Comparison of ENCODE assay signal across 25 mouse cellular contexts in genomic region chr13:58197981-58198640, GRCm38 (mm10). TPM values are rescaled to one million over a fixed set of nuclear protein-coding genes. Genes with fewer than 3 reads are reported as not detected.
A peak's percentile ranks its signal among the peaks of the same experiment; 100 is the strongest.
DNase-seq lines count a peak whose midpoint lies in the region; TF ChIP-seq lines count a peak whose summit lies in the region.
"Had no signal": no experiment of that assay in that cellular context is flagged by ENCODE, and none has a peak within 500 bp of the region (broad histone marks: within the 10 kb centered on the region; RNA-seq: fewer than 3 reads in every experiment).

No protein-coding gene starts in this region.

- TF ChIP-seq POLR2A in kidney, adult 2 months (IDR thresholded peaks at IDR 0.05; ENCODE audit: low read depth, low read length), result no peak
- TF ChIP-seq POLR2A in spleen, adult 2 months (IDR thresholded peaks at IDR 0.05; ENCODE audit: low read depth, low read length), result no peak

- H3K4me3 ChIP-seq in kidney, adult 2 months (ENCODE audit: insufficient read depth, low read depth, low read length), result no peak overlapping the region
- no peak overlapping the region for H3K4me3 ChIP-seq in spleen, adult 2 months (ENCODE audit: extremely low read depth, insufficient read depth, insufficient read length)
- H3K4me3 ChIP-seq: embryonic facial prominence, embryonic 12.5 days; hindbrain, embryonic 12.5 days; intestine, embryonic 15.5 days; limb, embryonic 12.5 days; liver, embryonic 13.5 days; neural tube, embryonic 15.5 days had no signal

- no peaks in the 10 kb centered on the region for H3K27me3 ChIP-seq in kidney, adult 2 months (replicated peaks; ENCODE audit: control insufficient read depth, insufficient read depth, low read length)
- H3K27me3 ChIP-seq in spleen, adult 2 months (ENCODE audit: control insufficient read depth, insufficient read depth, low read length), result no peaks in the 10 kb centered on the region
- no peaks in the 10 kb centered on the region for H3K27me3 ChIP-seq in splenic B cell, adult 2 months (ENCODE audit: control insufficient read depth, insufficient read depth, low read length, poor library complexity, severe bottlenecking)
- H3K27me3 ChIP-seq: embryonic facial prominence, embryonic 12.5 days; hindbrain, embryonic 12.5 days; intestine, embryonic 15.5 days; limb, embryonic 12.5 days; liver, embryonic 13.5 days; neural tube, embryonic 15.5 days had no signal

- H3K36me3 ChIP-seq in kidney, adult 2 months (ENCODE audit: control insufficient read depth, insufficient read depth, low read length), result 0 out of 2 replicates have a peak, but pooled peaks cover 2% of the 10 kb centered on the region
- H3K36me3 ChIP-seq in spleen, adult 2 months (ENCODE audit: control insufficient read depth, insufficient read depth, low read length), result peaks cover 16% of the 10 kb centered on the region
- peaks cover 7% of the 10 kb centered on the region for H3K36me3 ChIP-seq in splenic B cell, adult 2 months (ENCODE audit: control insufficient read depth, insufficient read depth, low read length, poor library complexity, severe bottlenecking)

- 56% methylated on average over 7 of the region's 7 CpGs for WGBS in kidney, adult 2 months
- WGBS in spleen, adult 2 months, result 41% methylated on average over 7 of the region's 7 CpGs

- TF ChIP-seq CTCF in kidney, adult 2 months (conservative IDR thresholded peaks at IDR 0.05; ENCODE audit: insufficient read depth, insufficient read length, low read depth, low read length), result no peak
- TF ChIP-seq CTCF in spleen, adult 2 months (IDR thresholded peaks at IDR 0.05; ENCODE audit: extremely low read depth, insufficient read depth, insufficient read length, insufficient replicate concordance), result no peak

- H3K27ac ChIP-seq in kidney, adult 2 months (ENCODE audit: insufficient read depth, low read depth, low read length), result no peak overlapping the region
- no peak overlapping the region for H3K27ac ChIP-seq in spleen, adult 2 months (ENCODE audit: insufficient read depth, low read length)
- H3K27ac ChIP-seq: embryonic facial prominence, embryonic 12.5 days; hindbrain, embryonic 12.5 days; hindbrain, postnatal 0 days; intestine, embryonic 15.5 days; limb, embryonic 12.5 days; liver, embryonic 13.5 days; macrophage; neural tube, embryonic 15.5 days had no signal

- peak; percentile 51 for DNase-seq in kidney, adult 2 months
- DNase-seq in kidney, adult 8-10 months, result no peak
- peak; percentile 19 to 27 for DNase-seq in spleen, adult 2 months (ENCODE audit: low read depth in 1 of 2, low spot score in 2 of 2)
- no peak for DNase-seq in spleen, adult 18-20 months
- peak; percentile 20 to 26 for DNase-seq in B cell, adult 2 months
- DNase-seq in splenic B cell, adult 2 months (ENCODE audit: low read depth, low spot score), result peak; percentile 76
- DNase-seq in adrenal gland, adult 8-10 months, result no peak
- DNase-seq in embryo, embryonic 10 days (ENCODE audit: low spot score), result no peak
- DNase-seq: cerebellum, adult 8-10 months; cerebellum, postnatal 25 days; embryo, embryonic 11 days; kidney, adult 9 months; kidney, postnatal 14 days; liver, embryonic 13.5 days; lung, adult 2 months; lung, postnatal 10 days; midbrain, embryonic 14.5 days; right cerebral cortex, postnatal 25 days had no signal

- 0 out of 2 replicates have a peak, but pooled peaks cover 2% of the 10 kb centered on the region for H3K4me1 ChIP-seq in kidney, adult 2 months (ENCODE audit: control insufficient read depth, insufficient read depth, low read length)
- H3K4me1 ChIP-seq in spleen, adult 2 months (ENCODE audit: control insufficient read depth, insufficient read depth, insufficient read length), result peaks cover 10% of the 10 kb centered on the region; the same call in 1 of the 2 replicates
- H3K4me1 ChIP-seq: intestine, embryonic 15.5 days; limb, embryonic 12.5 days had no signal

RNA-seq across cellular contexts. Expression of gene Ubqln1, which starts 17.3 kb away (rescaled TPM):
- polyA plus RNA-seq in kidney, adult 2 months (2012; rRNA removed), result 111 and 134 TPM in 2 replicates
- polyA plus RNA-seq in spleen, adult 2 months (2012; rRNA removed), result 75.4 and 94.8 TPM in 2 replicates
- total RNA-seq in adrenal gland, adult 8-10 months (2022), result 100 to 1,000 TPM in 3 of 4 experiments, 10 to 100 TPM in 1; 97.7 to 135 (median 106) TPM

RNA-seq across cellular contexts. Expression of gene Idnk, which starts 40.7 kb away (rescaled TPM):
- 21.0 and 27.4 TPM in 2 replicates for polyA plus RNA-seq in kidney, adult 2 months (2012; rRNA removed)
- polyA plus RNA-seq in spleen, adult 2 months (2012; rRNA removed), result 22.6 and 24.7 TPM in 2 replicates
- 10 to 100 TPM; 59.2 to 71.4 (median 63.6) TPM for total RNA-seq in adrenal gland, adult 8-10 months (2022)

Comparison
In these comparisons a context has a peak if more than half of its experiments do, and no peak if none do; other contexts are left out.
1. DNase-seq: peak in kidney, adult 2 months (single experiment), spleen, adult 2 months (2 of 2), B cell, adult 2 months (2 of 2) and splenic B cell, adult 2 months (single experiment); none in kidney, adult 8-10 months (0 of 2), spleen, adult 18-20 months (0 of 2), adrenal gland, adult 8-10 months (single experiment) and embryo, embryonic 10 days (single experiment).